Mouse (Mus musculus): ENCODE data around the gene Slc5a8.

Slc5a8 gene

GRCm38 (mm10) chr10:88885632-88886090 lies at the start of gene Slc5a8:
Slc5a8 (plus strand) TSS chr10:88885992.
- in situ Hi-C loops (cut with MseI, MboI): no loop called here

- in situ Hi-C loops (cut with MseI, MboI): no loop called here
These were observed 36.8 kb upstream of the Slc5a8 start for GRCm38 (mm10) chr10:88848876-88849476.

GRCm38 (mm10) chr10:88849976-88850375 lies 35.8 kb upstream of the Slc5a8 start:
- in situ Hi-C loops (cut with MseI, MboI): no loop called here

GRCm38 (mm10) chr10:88853326-88853725 lies 32.5 kb upstream of the Slc5a8 start:
- in situ Hi-C loops (cut with MseI, MboI): no loop called here

GRCm38 (mm10) chr10:88860911-88861310 lies 24.9 kb upstream of the Slc5a8 start:
- in situ Hi-C loops (cut with MseI, MboI): loop anchor here in 1 of 2 experiments (10.0 kb wide), 1 partner anchor 124 kb away; no protein-coding TSS in a partner anchor

- in situ Hi-C loops (cut with MseI, MboI): loop anchor here in 1 of 2 experiments (10.0 kb wide), 1 partner anchor 123 kb away; no protein-coding TSS in a partner anchor
These were observed 24.4 kb upstream of the Slc5a8 start for GRCm38 (mm10) chr10:88861416-88861815.

GRCm38 (mm10) chr10:88862293-88862692 lies 23.5 kb upstream of the Slc5a8 start:
- in situ Hi-C loops (cut with MseI, MboI): loop anchor here in 1 of 2 experiments (10.0 kb wide), 1 partner anchor 123 kb away; no protein-coding TSS in a partner anchor

GRCm38 (mm10) chr10:88866017-88866416 lies 19.8 kb upstream of the Slc5a8 start:
- in situ Hi-C loops (cut with MseI, MboI): loop anchor here in 1 of 2 experiments (10.0 kb wide), 1 partner anchor 119 kb away; no protein-coding TSS in a partner anchor

- in situ Hi-C loops (cut with MseI, MboI): no loop called here
These were observed 10.9 kb upstream of the Slc5a8 start for GRCm38 (mm10) chr10:88874870-88875269.

GRCm38 (mm10) chr10:88877421-88877820 lies 8.4 kb upstream of the Slc5a8 start:
- in situ Hi-C loops (cut with MseI, MboI): no loop called here

GRCm38 (mm10) chr10:88883721-88884120 lies 2.1 kb upstream of the Slc5a8 start:
- in situ Hi-C loops (cut with MseI, MboI): no loop called here

- in situ Hi-C loops (cut with MseI, MboI): no loop called here
These were observed 956 bp upstream of the Slc5a8 start for GRCm38 (mm10) chr10:88884836-88885235.

- in situ Hi-C loops (cut with MseI, MboI): no loop called here
These were observed 322 bp downstream of the Slc5a8 start for GRCm38 (mm10) chr10:88886114-88886513.

GRCm38 (mm10) chr10:88888376-88888775 lies 2.6 kb downstream of the Slc5a8 start:
- in situ Hi-C loops (cut with MseI, MboI): no loop called here

GRCm38 (mm10) chr10:88891410-88891809 lies 5.6 kb downstream of the Slc5a8 start:
- in situ Hi-C loops (cut with MseI, MboI): no loop called here

GRCm38 (mm10) chr10:88892560-88893087 lies 6.8 kb downstream of the Slc5a8 start:
- in situ Hi-C loops (cut with MseI, MboI): no loop called here

GRCm38 (mm10) chr10:88897032-88897431 lies 11.2 kb downstream of the Slc5a8 start:
- in situ Hi-C loops (cut with MseI, MboI): no loop called here

GRCm38 (mm10) chr10:88949649-88950296 lies 64.0 kb downstream of the Slc5a8 start:
- in situ Hi-C loops (cut with MseI, MboI): no loop called here

GRCm38 (mm10) chr10:88950297-88950653 lies 64.5 kb downstream of the Slc5a8 start:
- in situ Hi-C loops (cut with MseI, MboI): no loop called here

GRCm38 (mm10) chr10:88960791-88961190 lies 75.0 kb downstream of the Slc5a8 start:
- in situ Hi-C loops (cut with MseI, MboI): no loop called here

GRCm38 (mm10) chr10:88968586-88968985 lies 82.8 kb downstream of the Slc5a8 start:
- in situ Hi-C loops (cut with MseI, MboI): no loop called here

GRCm38 (mm10) chr10:88970951-88971725 lies 85.3 kb downstream of the Slc5a8 start:
- in situ Hi-C loops (cut with MseI, MboI): no loop called here
